Mouse (Mus musculus) embryonic fibroblast, embryonic 13.5 days (primary cell): ENCODE results near the gene Col4a2. TPM values are rescaled to one million over a fixed set of nuclear protein-coding genes. Genes with fewer than 3 reads are reported as not detected.

Experiments
- H3K27ac ChIP-seq: 2 replicates; pipeline ENCODE4 v1.5.1; 2012; ENCODE audit warnings: low read length, control low read depth, inconsistent platforms; ENCODE audit not compliant: insufficient read depth
- H3K4me1 ChIP-seq: 2 replicates; pipeline ENCODE4 v1.6.1; 2011; ENCODE audit warnings: low read length; ENCODE audit not compliant: control insufficient read depth, insufficient read depth
- H3K4me3 ChIP-seq: 2 replicates; pipeline ENCODE4 v1.5.1; 2011; ENCODE audit warnings: mild to moderate bottlenecking, control low read depth, low read length; ENCODE audit not compliant: insufficient read depth
- CTCF ChIP-seq: IDR thresholded peaks from 2 replicates; pipeline ENCODE4 v1.5.1; 2011; ENCODE audit warnings: mild to moderate bottlenecking, control low read depth, low read length, moderate library complexity, borderline replicate concordance; ENCODE audit not compliant: insufficient read depth
- POLR2A ChIP-seq: IDR thresholded peaks from 2 replicates; pipeline ENCODE4 v1.6.1; 2011; ENCODE audit warnings: low read depth, mild to moderate bottlenecking, control low read depth, low read length, moderate library complexity
- polyA plus RNA-seq: library from polyadenylated mRNA; stranded (reverse); fragments of >200 nt; gene quantifications from 2 replicates; pipeline ENCODE4 v1.2.4, GENCODE M21; 2011; ENCODE audit warnings: low read depth; ENCODE audit not compliant: missing spikeins, insufficient read length

Gene Col4a2
- polyA plus RNA-seq, 1 experiment = 282 TPM

DNA sequence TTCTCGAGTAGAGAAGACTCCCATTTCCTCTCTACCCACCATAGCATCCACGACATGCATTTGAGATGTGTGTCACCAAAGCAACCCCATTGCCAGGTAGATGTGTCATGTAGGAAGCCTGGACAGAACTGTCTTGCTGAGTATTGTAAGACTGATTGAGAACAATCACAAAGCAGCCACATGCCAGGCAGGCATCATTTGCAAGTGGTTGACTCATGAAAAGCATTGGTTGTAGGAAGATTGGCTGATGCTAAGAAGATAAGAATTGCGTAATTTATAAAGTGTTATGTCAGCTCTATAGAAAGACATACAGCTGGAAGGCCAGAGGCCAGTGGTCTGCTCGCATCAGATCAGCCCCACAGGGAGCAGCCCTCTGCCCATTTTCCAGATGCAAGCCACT, 22.6 kb downstream of the Col4a2 start:
- Histone ChIP-seq H3K27ac (no peak overlapping the region), H3K4me3 (no peak overlapping the region), H3K4me1 (peaks cover 19% of the 10 kb centered on the region)
- TF ChIP-seq CTCF (no peak), POLR2A (no peak)

- no peak for TF ChIP-seq CTCF
- no peak for TF ChIP-seq POLR2A
- H3K4me3 ChIP-seq = no peak overlapping the region
- H3K4me1 ChIP-seq = peaks cover 17% of the 10 kb centered on the region
- H3K27ac ChIP-seq = no peak overlapping the region
Observed at GRCm38 (mm10) chr8:11336346-11336745, 23.7 kb downstream of the Col4a2 start.

GRCm38 (mm10) chr8:11337642-11338041, 25.0 kb downstream of the Col4a2 start:
- Histone ChIP-seq H3K4me3 (no peak overlapping the region), H3K27ac (no peak overlapping the region), H3K4me1 (peaks cover 15% of the 10 kb centered on the region)
- TF ChIP-seq POLR2A = no peak
- no peak for TF ChIP-seq CTCF

GRCm38 (mm10) chr8:11338507-11338906, 25.9 kb downstream of the Col4a2 start:
- peak overlapping the region; percentile 14; the same call in 1 of the 2 replicates for H3K27ac ChIP-seq
- H3K4me3 ChIP-seq = no peak overlapping the region
- peaks cover 15% of the 10 kb centered on the region for H3K4me1 ChIP-seq
- TF ChIP-seq POLR2A (no peak), CTCF (no peak)

- TF ChIP-seq POLR2A (no peak), CTCF (no peak)
- Histone ChIP-seq H3K4me3 (no peak overlapping the region), H3K4me1 (peaks cover 16% of the 10 kb centered on the region), H3K27ac (no peak overlapping the region)
Observed at GRCm38 (mm10) chr8:11340310-11341110, 27.9 kb downstream of the Col4a2 start.

GRCm38 (mm10) chr8:11341111-11341566, 28.5 kb downstream of the Col4a2 start:
- Histone ChIP-seq H3K27ac (no peak overlapping the region), H3K4me1 (peaks cover 16% of the 10 kb centered on the region), H3K4me3 (no peak overlapping the region)
- TF ChIP-seq POLR2A (no peak), CTCF (no peak)

GRCm38 (mm10) chr8:11344459-11344858, 31.9 kb downstream of the Col4a2 start:
- Histone ChIP-seq H3K27ac (no peak overlapping the region), H3K4me3 (no peak overlapping the region), H3K4me1 (peaks cover 17% of the 10 kb centered on the region)
- TF ChIP-seq CTCF (no peak), POLR2A (no peak)

GRCm38 (mm10) chr8:11346225-11346624, 33.6 kb downstream of the Col4a2 start:
- H3K4me3 ChIP-seq = no peak overlapping the region
- no peak for TF ChIP-seq POLR2A
- TF ChIP-seq CTCF = no peak
- no peak overlapping the region for H3K27ac ChIP-seq
- H3K4me1 ChIP-seq = peaks cover 6% of the 10 kb centered on the region; the same call in 1 of the 2 replicates

GRCm38 (mm10) chr8:11347699-11348098, 35.1 kb downstream of the Col4a2 start:
- TF ChIP-seq POLR2A (no peak), CTCF (no peak)
- Histone ChIP-seq H3K4me3 (no peak overlapping the region), H3K27ac (no peak overlapping the region), H3K4me1 (peaks cover 8% of the 10 kb centered on the region; the same call in 1 of the 2 replicates)

GRCm38 (mm10) chr8:11348622-11349021, 36.0 kb downstream of the Col4a2 start:
- no peak for TF ChIP-seq CTCF
- no peak for TF ChIP-seq POLR2A
- Histone ChIP-seq H3K4me3 (no peak overlapping the region), H3K4me1 (peaks cover 10% of the 10 kb centered on the region; the same call in 1 of the 2 replicates), H3K27ac (no peak overlapping the region)
